Mouse (Mus musculus): ENCODE measurements around the gene Ets2. TPM values are rescaled to one million over a fixed set of nuclear protein-coding genes. Genes with fewer than 3 reads are reported as not detected.
A peak's percentile ranks its signal among the peaks of the same experiment; 100 is the strongest.

Gene Ets2
- polyA plus RNA-seq (2012; ENCODE audit: insufficient read depth, insufficient read length, missing spikeins), result 11.2 and 13.0 TPM in 2 replicates

GRCm38 (mm10) chr16:95701802-95702561 is at the start of gene Ets2:
TSS of gene Ets2 (plus strand) at chr16:95702075.
- TF ChIP-seq CTCF (IDR thresholded peaks at IDR 0.05; ENCODE audit: low read depth, low read length) (peak; percentile 88), POLR2A (IDR thresholded peaks at IDR 0.05; ENCODE audit: borderline replicate concordance, low read depth, low read length) (no peak)
- peak within 1 kb of the TSS; percentile 65 for H3K27ac ChIP-seq (ENCODE audit: insufficient read depth, low read depth, low read length)
- H3K4me3 ChIP-seq (ENCODE audit: insufficient read depth, low read length), result peak within 1 kb of the TSS; percentile 89
- H3K4me1 ChIP-seq (ENCODE audit: control insufficient read depth, insufficient read depth, low read length), result peaks cover 21% of the 10 kb centered on the region

- Histone ChIP-seq H3K4me1 (ENCODE audit: control insufficient read depth, insufficient read depth, low read length) (peaks cover 4% of the 10 kb centered on the region), H3K4me3 (ENCODE audit: insufficient read depth, low read length) (no peak overlapping the region), H3K27ac (ENCODE audit: insufficient read depth, low read depth, low read length) (no peak overlapping the region)
- TF ChIP-seq POLR2A (IDR thresholded peaks at IDR 0.05; ENCODE audit: borderline replicate concordance, low read depth, low read length) (no peak), CTCF (IDR thresholded peaks at IDR 0.05; ENCODE audit: low read depth, low read length) (no peak)
Measured at GRCm38 (mm10) chr16:95654204-95654611, 47.7 kb upstream of the Ets2 start.

GRCm38 (mm10) chr16:95656535-95656934 is 45.3 kb upstream of the Ets2 start:
- no peak overlapping the region for H3K4me3 ChIP-seq (ENCODE audit: insufficient read depth, low read length)
- no peak overlapping the region for H3K27ac ChIP-seq (ENCODE audit: insufficient read depth, low read depth, low read length)
- TF ChIP-seq POLR2A (IDR thresholded peaks at IDR 0.05; ENCODE audit: borderline replicate concordance, low read depth, low read length) (no peak), CTCF (IDR thresholded peaks at IDR 0.05; ENCODE audit: low read depth, low read length) (no peak)
- H3K4me1 ChIP-seq (ENCODE audit: control insufficient read depth, insufficient read depth, low read length), result peaks cover 6% of the 10 kb centered on the region

- no peak for TF ChIP-seq POLR2A (IDR thresholded peaks at IDR 0.05; ENCODE audit: borderline replicate concordance, low read depth, low read length)
- no peak for TF ChIP-seq CTCF (IDR thresholded peaks at IDR 0.05; ENCODE audit: low read depth, low read length)
- H3K4me1 ChIP-seq (ENCODE audit: control insufficient read depth, insufficient read depth, low read length), result peaks cover 6% of the 10 kb centered on the region
- H3K4me3 ChIP-seq (ENCODE audit: insufficient read depth, low read length), result no peak overlapping the region
- no peak overlapping the region for H3K27ac ChIP-seq (ENCODE audit: insufficient read depth, low read depth, low read length)
Measured at GRCm38 (mm10) chr16:95657187-95657586, 44.7 kb upstream of the Ets2 start.

GRCm38 (mm10) chr16:95657756-95658155 is 44.1 kb upstream of the Ets2 start:
- peaks cover 6% of the 10 kb centered on the region for H3K4me1 ChIP-seq (ENCODE audit: control insufficient read depth, insufficient read depth, low read length)
- no peak overlapping the region for H3K4me3 ChIP-seq (ENCODE audit: insufficient read depth, low read length)
- TF ChIP-seq CTCF (IDR thresholded peaks at IDR 0.05; ENCODE audit: low read depth, low read length) (no peak), POLR2A (IDR thresholded peaks at IDR 0.05; ENCODE audit: borderline replicate concordance, low read depth, low read length) (no peak)
- no peak overlapping the region for H3K27ac ChIP-seq (ENCODE audit: insufficient read depth, low read depth, low read length)

- H3K4me3 ChIP-seq (ENCODE audit: insufficient read depth, low read length), result no peak overlapping the region
- TF ChIP-seq POLR2A (IDR thresholded peaks at IDR 0.05; ENCODE audit: borderline replicate concordance, low read depth, low read length) (no peak), CTCF (IDR thresholded peaks at IDR 0.05; ENCODE audit: low read depth, low read length) (peak; percentile 98)
- H3K27ac ChIP-seq (ENCODE audit: insufficient read depth, low read depth, low read length), result no peak overlapping the region
- peaks cover 6% of the 10 kb centered on the region for H3K4me1 ChIP-seq (ENCODE audit: control insufficient read depth, insufficient read depth, low read length)
Measured at GRCm38 (mm10) chr16:95658836-95659430, 42.9 kb upstream of the Ets2 start.

DNA sequence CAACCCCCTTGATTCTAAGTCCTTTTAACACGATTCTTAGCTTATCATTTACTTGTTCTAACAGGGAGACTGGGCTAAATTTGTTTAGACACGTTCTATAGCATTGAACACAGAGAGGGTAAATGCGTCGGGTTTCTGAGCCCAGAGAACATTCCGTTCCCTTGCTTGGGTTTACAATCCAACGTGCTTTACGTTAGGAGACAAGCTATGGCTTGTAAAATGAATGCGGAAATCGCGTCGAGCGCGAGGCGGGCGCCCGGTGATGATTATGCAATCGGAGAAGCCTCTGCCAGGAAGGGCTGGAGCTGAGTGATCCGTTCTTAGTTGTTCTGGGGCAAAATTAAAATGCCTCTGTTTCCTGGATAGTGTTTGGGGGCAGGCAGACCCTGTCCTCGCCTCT is 42.4 kb upstream of the Ets2 start:
- H3K27ac ChIP-seq (ENCODE audit: insufficient read depth, low read depth, low read length), result no peak overlapping the region
- peaks cover 6% of the 10 kb centered on the region for H3K4me1 ChIP-seq (ENCODE audit: control insufficient read depth, insufficient read depth, low read length)
- no peak overlapping the region for H3K4me3 ChIP-seq (ENCODE audit: insufficient read depth, low read length)
- TF ChIP-seq POLR2A (IDR thresholded peaks at IDR 0.05; ENCODE audit: borderline replicate concordance, low read depth, low read length) (no peak), CTCF (IDR thresholded peaks at IDR 0.05; ENCODE audit: low read depth, low read length) (no peak)

DNA sequence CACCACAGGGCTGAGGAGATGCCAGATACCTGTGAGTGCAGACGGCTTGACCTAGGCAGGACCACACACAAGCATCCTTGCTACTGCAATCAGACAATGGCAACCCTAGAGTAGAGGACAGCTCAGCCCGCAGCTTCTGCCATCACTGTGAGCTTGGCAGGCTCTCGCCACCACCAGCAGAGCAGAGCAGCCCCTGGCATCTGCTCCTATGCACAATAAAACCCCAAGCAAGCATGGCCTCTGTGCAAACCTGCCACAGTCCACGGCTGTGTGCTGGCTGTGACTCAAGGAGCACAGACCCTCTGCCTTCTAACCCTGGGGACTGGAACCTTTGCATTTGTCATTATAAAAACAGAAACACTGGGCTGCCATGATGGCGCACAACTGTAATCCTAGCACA is 41.0 kb upstream of the Ets2 start:
- H3K27ac ChIP-seq (ENCODE audit: insufficient read depth, low read depth, low read length), result no peak overlapping the region
- H3K4me1 ChIP-seq (ENCODE audit: control insufficient read depth, insufficient read depth, low read length), result peaks cover 6% of the 10 kb centered on the region
- no peak overlapping the region for H3K4me3 ChIP-seq (ENCODE audit: insufficient read depth, low read length)
- TF ChIP-seq POLR2A (IDR thresholded peaks at IDR 0.05; ENCODE audit: borderline replicate concordance, low read depth, low read length) (no peak), CTCF (IDR thresholded peaks at IDR 0.05; ENCODE audit: low read depth, low read length) (no peak)

GRCm38 (mm10) chr16:95665472-95666131 is 36.3 kb upstream of the Ets2 start:
- Histone ChIP-seq H3K4me3 (ENCODE audit: insufficient read depth, low read length) (no peak overlapping the region), H3K4me1 (ENCODE audit: control insufficient read depth, insufficient read depth, low read length) (no peaks in the 10 kb centered on the region), H3K27ac (ENCODE audit: insufficient read depth, low read depth, low read length) (no peak overlapping the region)
- TF ChIP-seq POLR2A (IDR thresholded peaks at IDR 0.05; ENCODE audit: borderline replicate concordance, low read depth, low read length), result no peak
- no peak for TF ChIP-seq CTCF (IDR thresholded peaks at IDR 0.05; ENCODE audit: low read depth, low read length)

- H3K4me1 ChIP-seq (ENCODE audit: control insufficient read depth, insufficient read depth, low read length), result no peaks in the 10 kb centered on the region
- TF ChIP-seq POLR2A (IDR thresholded peaks at IDR 0.05; ENCODE audit: borderline replicate concordance, low read depth, low read length) (no peak), CTCF (IDR thresholded peaks at IDR 0.05; ENCODE audit: low read depth, low read length) (no peak)
- no peak overlapping the region for H3K27ac ChIP-seq (ENCODE audit: insufficient read depth, low read depth, low read length)
Measured at GRCm38 (mm10) chr16:95666288-95666687, 35.6 kb upstream of the Ets2 start.

More at GRCm38 (mm10) chr16:95666288-95666687, 35.6 kb upstream of the Ets2 start:
- H3K4me3 ChIP-seq (ENCODE audit: insufficient read depth, low read length), result no peak overlapping the region

All from bone marrow macrophage, adult 2 months (primary cell).